Mouse (Mus musculus) embryonic facial prominence, embryonic 11.5 days (tissue): ENCODE results near the gene Gm10188. TPM values are rescaled to one million over a fixed set of nuclear protein-coding genes. Genes with fewer than 3 reads are reported as not detected.

Experiments used
- ATAC-seq: fragments of 200-750 bp; cut with Nextera tagmentation; replicated peaks from 2 replicates; pipeline ENCODE4 v1.8.0; 2017; ENCODE audit warnings: low read depth; ENCODE audit not compliant: insufficient number of reproducible peaks, low FRiP score, low TSS enrichment
- DNase-seq: peaks from one replicate; pipeline ENCODE4 v3.0.0-alpha.2; 2015; ENCODE audit warnings: low spot score
- H3K27ac ChIP-seq: fragments of 300-500 bp; sonication (generic); replicated peaks from 2 replicates; pipeline ENCODE4 v1.5.1; 2014; ENCODE audit warnings: mild to moderate bottlenecking, low read depth, low read length, control low read depth
- H3K27me3 ChIP-seq: fragments of 300-500 bp; sonication (generic); 2 replicates; pipeline ENCODE4 v1.6.1; 2014; ENCODE audit warnings: mild to moderate bottlenecking, low read length, moderate library complexity, mixed read lengths; ENCODE audit not compliant: control insufficient read depth, insufficient read depth
- H3K36me3 ChIP-seq: fragments of 300-500 bp; sonication (generic); replicated peaks from 2 replicates; pipeline ENCODE4 v1.6.1; 2014; ENCODE audit warnings: low read depth, mild to moderate bottlenecking, low read length, moderate library complexity, mixed read lengths; ENCODE audit not compliant: control insufficient read depth, insufficient read depth
- H3K4me1 ChIP-seq: fragments of 300-500 bp; sonication (generic); 2 replicates; pipeline ENCODE4 v1.6.1; 2014; ENCODE audit warnings: low read length, mixed read lengths; ENCODE audit not compliant: control insufficient read depth, insufficient read depth
- H3K4me2 ChIP-seq: fragments of 300-500 bp; sonication (generic); 2 replicates; pipeline ENCODE4 v1.6.1; 2014; ENCODE audit warnings: low read depth, mild to moderate bottlenecking, control low read depth, low read length, moderate library complexity
- H3K4me3 ChIP-seq: fragments of 300-500 bp; sonication (generic); 2 replicates; pipeline ENCODE4 v1.5.1; 2014; ENCODE audit warnings: low read depth, low read length, control low read depth
- H3K9ac ChIP-seq: fragments of 300-500 bp; sonication (generic); replicated peaks from 2 replicates; pipeline ENCODE4 v1.6.1; 2014; ENCODE audit warnings: mild to moderate bottlenecking, control low read depth, low read length
- H3K9me3 ChIP-seq: fragments of 300-500 bp; sonication (generic); replicated peaks from 2 replicates; pipeline ENCODE4 v1.6.1; 2016; ENCODE audit warnings: mild to moderate bottlenecking, low read length, inconsistent platforms, mixed read lengths; ENCODE audit not compliant: control insufficient read depth
- WGBS: fragments of 180-500 bp; shearing (Covaris S2); extraction: QIAGEN DNeasy Blood & Tissue Kit; methylation state at CpG from one replicate; pipeline ENCODE4 v1.1.7; 2014; 5-methylcytosine and 5-hydroxymethylcytosine counted together
- polyA plus RNA-seq: library from polyadenylated mRNA; unstranded; fragments of >200 nt; fragmentation: Nextera tagmentation; extraction: Ambion mirVana; gene quantifications from 2 replicates; pipeline ENCODE4 v1.2.1, GENCODE M21; 2014

The Gm10188 gene
- polyA plus RNA-seq, 1 experiment from 2014 or later: not detected

DNA sequence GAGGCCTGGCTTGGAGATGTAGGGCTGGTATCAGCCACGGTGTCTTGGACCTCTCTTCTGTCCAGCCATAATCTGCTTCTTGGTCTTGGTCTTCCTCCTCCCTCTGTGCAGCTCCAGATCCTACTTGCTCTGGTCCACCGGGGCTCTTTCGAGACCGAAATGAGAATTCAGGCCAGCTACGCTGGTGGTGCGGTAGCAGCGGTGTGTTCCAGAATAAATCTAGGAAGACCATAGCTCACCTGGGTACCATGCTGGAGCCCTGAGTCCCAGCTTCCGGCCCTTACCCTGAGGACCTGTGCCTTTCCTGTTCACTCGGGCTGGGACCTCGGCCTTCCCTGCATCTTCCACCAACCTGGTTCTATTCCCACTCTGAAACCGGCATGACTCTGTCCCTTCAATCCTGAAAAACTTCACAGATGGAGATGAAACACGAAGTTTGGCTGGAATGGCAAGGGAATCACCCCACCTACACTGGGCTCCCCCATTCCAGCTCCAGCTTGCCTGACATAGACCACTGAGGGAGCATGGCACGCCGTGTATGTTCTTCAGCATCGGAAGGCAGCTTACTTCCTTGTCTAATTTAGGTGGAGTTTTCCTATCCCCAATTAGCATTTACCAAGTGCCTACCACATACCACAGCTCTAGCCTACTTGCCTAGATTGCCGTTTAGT is 31.0 kb downstream of the Gm10188 start:
- Histone ChIP-seq H3K27ac (no peak overlapping the region), H3K4me1 (peaks cover 3% of the 10 kb centered on the region; the same call in 1 of the 2 replicates), H3K27me3 (peaks cover 8% of the 10 kb centered on the region; the same call in 1 of the 2 replicates), H3K4me3 (no peak overlapping the region), H3K9ac (no peak overlapping the region), H3K9me3 (no peaks in the 10 kb centered on the region), H3K36me3 (no peaks in the 10 kb centered on the region), H3K4me2 (no peak overlapping the region)
- 83% methylated on average over 16 of the region's 16 CpGs for WGBS
- DNase-seq (no peak), ATAC-seq (no peak)

DNA sequence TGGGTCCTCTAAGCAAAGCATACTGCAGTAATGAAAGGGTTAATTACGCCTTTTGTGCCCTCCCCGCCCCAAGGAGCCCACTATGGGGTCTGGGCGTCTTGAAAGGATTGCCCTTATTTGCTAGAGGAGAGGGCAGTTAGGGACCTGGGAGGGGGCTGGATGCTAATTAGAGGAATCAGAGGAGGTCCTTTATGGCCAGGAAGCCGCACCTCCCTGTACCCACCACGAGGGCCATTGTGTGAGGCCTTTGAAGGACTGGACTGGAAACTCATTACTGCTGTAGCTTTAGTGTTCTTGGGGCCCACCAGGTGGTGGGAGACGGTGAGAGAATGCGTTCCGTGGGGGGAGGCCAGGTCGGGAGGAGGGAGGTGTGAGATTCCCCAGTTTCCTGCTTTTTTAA is 31.9 kb downstream of the Gm10188 start:
- Histone ChIP-seq H3K9ac (no peak overlapping the region), H3K27me3 (peaks cover 14% of the 10 kb centered on the region), H3K4me3 (no peak overlapping the region), H3K27ac (no peak overlapping the region), H3K4me1 (peaks cover 3% of the 10 kb centered on the region; the same call in 1 of the 2 replicates), H3K4me2 (no peak overlapping the region), H3K9me3 (no peaks in the 10 kb centered on the region), H3K36me3 (no peaks in the 10 kb centered on the region)
- peak; percentile 49; the same call in 1 of the 2 replicates for ATAC-seq
- DNase-seq: peak; percentile 46
- 8% methylated on average over 9 of the region's 9 CpGs for WGBS

DNA sequence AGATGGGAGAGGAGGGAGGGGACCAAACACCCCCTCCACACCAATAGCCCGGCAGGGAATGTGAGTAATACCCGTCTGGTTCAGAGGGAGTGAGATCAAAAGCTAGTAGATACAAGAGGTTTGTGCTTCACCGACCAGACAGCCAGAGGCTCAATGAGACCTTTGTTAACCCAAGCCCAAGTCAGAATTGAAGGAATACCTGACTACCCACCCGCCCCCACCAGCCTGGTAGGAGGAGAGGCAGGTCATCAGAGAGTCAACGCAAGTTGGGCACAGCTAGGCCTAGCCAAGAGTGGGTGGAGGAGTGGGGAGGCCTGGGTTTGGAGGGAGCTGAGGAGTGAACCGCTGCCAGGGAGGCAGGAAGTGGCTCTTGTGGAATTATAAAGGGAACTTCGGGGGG is 33.2 kb downstream of the Gm10188 start:
- Histone ChIP-seq H3K4me2 (no peak overlapping the region), H3K27ac (no peak overlapping the region), H3K9me3 (no peaks in the 10 kb centered on the region), H3K27me3 (peaks cover 25% of the 10 kb centered on the region), H3K4me3 (no peak overlapping the region), H3K9ac (no peak overlapping the region), H3K4me1 (peaks cover 3% of the 10 kb centered on the region), H3K36me3 (no peaks in the 10 kb centered on the region)
- WGBS: 12% methylated on average over 7 of the region's 7 CpGs
- DNase-seq (no peak), ATAC-seq (no peak)

DNA sequence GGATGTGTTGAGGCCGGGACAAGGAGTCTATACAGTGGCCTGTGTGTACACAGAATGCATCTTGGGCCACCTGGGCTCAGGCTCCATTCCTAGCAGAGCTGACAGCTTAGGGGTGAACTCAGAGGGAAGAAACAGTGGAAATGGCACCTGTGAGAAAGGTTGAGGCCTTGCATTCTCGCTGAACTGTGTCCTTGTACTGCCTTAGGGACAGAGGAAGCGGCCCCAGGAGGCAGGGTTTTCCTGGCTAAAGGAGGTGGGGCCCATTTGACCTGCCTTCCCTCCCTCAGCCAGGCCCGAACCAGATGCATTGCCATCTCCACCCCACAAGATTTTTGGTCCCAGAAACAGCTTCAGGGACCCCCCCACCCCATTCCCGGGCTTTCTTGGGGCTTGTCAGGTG is 33.9 kb downstream of the Gm10188 start:
- Histone ChIP-seq H3K9ac (no peak overlapping the region), H3K4me2 (no peak overlapping the region), H3K27me3 (peaks cover 31% of the 10 kb centered on the region), H3K9me3 (no peaks in the 10 kb centered on the region), H3K36me3 (no peaks in the 10 kb centered on the region), H3K27ac (no peak overlapping the region), H3K4me3 (no peak overlapping the region), H3K4me1 (peaks cover under 1% of the 10 kb centered on the region)
- ATAC-seq (no peak), DNase-seq (no peak)
- 44% methylated on average over 5 of the region's 5 CpGs for WGBS

DNA sequence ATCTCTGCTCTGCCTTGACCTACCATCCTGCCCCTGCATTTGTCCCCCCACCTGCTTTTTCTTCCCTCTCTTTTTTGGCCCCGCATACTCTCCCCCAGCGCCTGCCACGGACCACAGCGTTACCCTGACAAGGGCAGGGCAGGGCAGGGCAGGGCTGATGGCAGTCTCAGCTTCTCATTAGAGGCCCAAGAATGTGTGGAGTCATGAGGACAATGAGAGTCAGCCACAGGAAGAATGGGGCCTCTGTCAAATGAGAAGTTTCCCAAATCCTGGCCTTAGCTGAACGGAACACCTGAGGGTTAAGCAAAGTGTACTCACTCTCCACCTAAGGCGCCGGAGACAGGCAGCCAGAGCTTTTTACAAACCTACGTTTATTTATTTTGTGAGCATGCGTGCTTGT is 34.5 kb downstream of the Gm10188 start:
- Histone ChIP-seq H3K4me2 (no peak overlapping the region), H3K9ac (no peak overlapping the region)

DNA sequence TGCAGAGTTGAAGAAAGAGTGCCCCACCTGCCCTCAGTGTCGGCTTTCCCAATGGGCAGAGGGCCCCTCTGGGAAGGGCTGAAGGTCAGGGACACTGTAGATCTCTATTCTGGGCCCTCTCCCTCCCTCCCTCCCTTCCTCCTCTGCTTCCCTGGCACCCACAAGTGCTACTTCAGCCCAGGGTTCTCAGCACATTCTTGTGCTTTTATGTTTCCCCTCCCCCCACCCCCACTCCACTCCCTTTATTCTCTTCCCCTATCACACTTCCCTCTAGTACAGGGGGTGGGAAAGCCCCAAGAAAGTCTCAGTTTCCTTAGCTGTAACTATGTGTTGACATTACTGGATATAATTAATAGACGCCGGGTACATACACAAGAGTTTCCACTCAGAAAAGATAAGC is 34.9 kb downstream of the Gm10188 start:
- 53% methylated on average over 3 of the region's 3 CpGs for WGBS
- Histone ChIP-seq H3K4me2 (no peak overlapping the region), H3K27me3 (peaks cover 36% of the 10 kb centered on the region), H3K9me3 (no peaks in the 10 kb centered on the region), H3K4me1 (peaks cover 2% of the 10 kb centered on the region), H3K36me3 (no peaks in the 10 kb centered on the region), H3K9ac (no peak overlapping the region), H3K27ac (no peak overlapping the region), H3K4me3 (no peak overlapping the region)
- DNase-seq (no peak), ATAC-seq (no peak)

More for the DNA sequence above, 34.5 kb downstream of the Gm10188 start:
- Histone ChIP-seq H3K27ac (no peak overlapping the region), H3K27me3 (peaks cover 36% of the 10 kb centered on the region), H3K4me1 (peaks cover 2% of the 10 kb centered on the region), H3K4me3 (no peak overlapping the region), H3K9me3 (no peaks in the 10 kb centered on the region), H3K36me3 (no peaks in the 10 kb centered on the region)
- DNase-seq (no peak), ATAC-seq (no peak)
- 24% methylated on average over 9 of the region's 9 CpGs for WGBS

DNA sequence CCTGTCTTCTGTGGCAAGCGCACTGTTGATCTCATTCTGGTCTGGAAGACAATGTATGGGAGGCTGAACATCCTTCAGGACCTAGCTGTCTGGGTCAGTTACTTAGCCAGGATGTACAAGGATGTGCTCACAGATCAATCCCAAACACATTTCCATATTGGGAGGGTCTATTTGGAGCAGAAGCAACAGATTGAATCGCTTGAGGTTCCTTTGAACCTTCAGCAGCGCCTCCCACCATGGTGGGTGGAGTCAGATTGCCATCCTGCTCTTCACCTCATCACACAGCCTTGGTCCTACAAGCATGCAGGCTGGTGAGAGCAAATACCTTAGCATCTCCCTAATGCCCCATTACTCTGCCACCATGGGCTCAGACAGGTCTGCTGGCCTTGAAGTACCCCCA is 35.8 kb downstream of the Gm10188 start:
- peaks cover 42% of the 10 kb centered on the region for H3K27me3 ChIP-seq
- no peak overlapping the region for H3K9ac ChIP-seq
- WGBS: 70% methylated on average over 3 of the region's 3 CpGs
- DNase-seq (no peak), ATAC-seq (no peak)
- no peaks in the 10 kb centered on the region for H3K9me3 ChIP-seq
- no peaks in the 10 kb centered on the region for H3K36me3 ChIP-seq
- no peak overlapping the region for H3K4me3 ChIP-seq
- no peak overlapping the region for H3K27ac ChIP-seq
- H3K4me1 ChIP-seq: peaks cover 2% of the 10 kb centered on the region
- no peak overlapping the region for H3K4me2 ChIP-seq

DNA sequence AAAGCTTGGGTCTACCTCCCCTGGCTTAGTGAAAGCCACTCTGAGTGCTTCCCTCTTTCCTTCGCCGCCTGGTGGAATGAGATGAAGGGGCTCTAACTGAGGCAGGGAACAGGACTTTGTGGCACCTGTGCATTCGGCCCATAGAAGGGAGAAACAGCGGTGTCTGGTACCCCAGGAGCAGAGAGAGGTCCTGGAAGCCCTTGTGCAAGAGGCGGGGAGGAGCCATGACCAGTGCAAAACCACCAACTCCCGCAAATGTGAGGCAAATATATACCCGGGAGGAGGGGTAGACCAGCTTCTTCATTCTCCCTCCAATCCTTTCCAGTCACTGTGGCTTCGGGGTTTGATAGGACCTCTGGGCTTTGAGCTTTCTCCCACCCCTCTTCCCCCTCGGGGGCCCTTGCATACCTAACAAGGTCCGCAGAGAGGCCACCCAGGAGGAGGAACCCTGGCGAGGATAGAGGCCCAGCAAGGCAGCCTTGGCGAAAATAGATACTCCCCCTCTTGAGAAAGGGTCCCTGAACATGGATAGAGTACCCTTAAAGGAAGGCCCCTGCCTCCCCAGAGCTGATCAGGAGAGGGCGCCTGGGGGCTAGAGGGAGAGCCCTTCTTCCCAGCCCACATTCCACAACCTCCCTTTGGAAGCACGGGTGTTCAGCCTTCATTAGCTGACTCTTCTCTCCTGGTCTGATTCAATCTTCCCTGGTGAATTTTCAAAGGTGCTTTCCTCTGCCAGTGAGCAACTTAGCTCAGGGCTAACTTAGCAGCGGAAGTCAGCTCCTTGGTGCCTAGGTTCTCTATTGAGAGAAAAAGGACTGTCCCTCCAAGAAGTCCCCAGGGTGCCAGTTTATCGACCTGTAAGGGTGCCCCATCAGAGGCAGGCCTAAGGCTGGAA is 37.5 kb downstream of the Gm10188 start:
- Histone ChIP-seq H3K4me1 (peaks cover 2% of the 10 kb centered on the region), H3K36me3 (no peaks in the 10 kb centered on the region), H3K9me3 (no peaks in the 10 kb centered on the region), H3K4me3 (peak overlapping the region; percentile 69), H3K27me3 (peaks cover 43% of the 10 kb centered on the region), H3K9ac (peak overlapping the region; percentile 89), H3K27ac (peak overlapping the region; percentile 72), H3K4me2 (peak overlapping the region; percentile 94)
- DNase-seq (peak; percentile 55), ATAC-seq (peak; percentile 39)
- 6% methylated on average over 15 of the region's 16 CpGs for WGBS
